Mouse (Mus musculus) cerebellum, adult 11 months (tissue): ENCODE data around the gene Ddt.

Experiments
- DNase-seq: peaks from one replicate; pipeline ENCODE4 v3.0.0; 2022

The Ddt gene

GRCm38 (mm10) chr10:75766856-75767255 is 6.4 kb downstream of the Ddt start:
- DNase-seq = no peak

GRCm38 (mm10) chr10:75764519-75765473 is 8.4 kb downstream of the Ddt start:
- DNase-seq = peak; percentile 61

- DNase-seq = peak; percentile 95
These were observed 9.3 kb downstream of the Ddt start, which contains the start of gene Cabin1 for GRCm38 (mm10) chr10:75763682-75764518. Gene Cabin1, minus strand, starts transcription at chr10:75764341.

GRCm38 (mm10) chr10:75762413-75762812 is 10.8 kb downstream of the Ddt start:
- no peak for DNase-seq

GRCm38 (mm10) chr10:75760311-75760710 is 12.9 kb downstream of the Ddt start:
- no peak for DNase-seq

DNA sequence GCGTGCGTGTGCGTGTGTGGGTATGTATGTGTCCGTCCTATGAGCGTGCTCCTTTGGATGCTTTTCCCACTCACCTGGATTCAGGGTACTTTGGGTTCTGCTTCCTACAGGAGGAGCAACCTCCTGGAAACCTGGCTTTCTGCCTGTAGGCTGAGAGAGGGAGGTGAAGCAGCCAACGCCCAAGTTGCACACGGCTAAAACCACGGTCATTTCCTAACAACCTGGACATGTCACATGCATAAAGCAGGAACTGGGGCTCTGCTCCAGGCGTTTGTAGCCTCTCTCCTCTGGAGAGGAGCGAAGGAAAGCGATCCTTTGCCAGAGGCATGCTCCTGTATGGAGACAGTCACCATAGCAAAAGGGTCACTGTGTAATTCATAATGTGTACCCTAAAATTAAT is 16.5 kb downstream of the Ddt start:
- no peak for DNase-seq

DNA sequence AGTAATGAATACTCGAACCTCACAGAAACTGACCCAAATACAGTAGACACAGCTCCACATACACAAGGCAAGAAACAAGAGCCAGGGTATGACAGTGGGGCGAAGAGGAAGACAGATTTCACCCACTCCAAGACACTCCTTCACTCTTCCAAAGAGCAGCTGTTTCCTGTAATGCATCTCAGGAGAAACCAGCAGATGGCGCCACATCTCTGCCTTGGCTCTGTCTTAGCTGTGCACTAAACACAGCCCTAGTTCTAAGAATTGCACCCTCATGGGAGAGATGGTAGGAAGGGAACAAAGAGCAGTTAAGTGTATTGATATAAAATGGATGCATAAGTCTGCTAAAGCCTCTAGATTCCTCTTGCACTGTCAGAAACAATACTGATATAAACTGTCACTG is 29.2 kb downstream of the Ddt start:
- DNase-seq = peak; percentile 79

GRCm38 (mm10) chr10:75743369-75743768 is 29.8 kb downstream of the Ddt start:
- DNase-seq = peak; percentile 51

- no peak for DNase-seq
These were observed 32.3 kb downstream of the Ddt start for GRCm38 (mm10) chr10:75740866-75741265.

DNA sequence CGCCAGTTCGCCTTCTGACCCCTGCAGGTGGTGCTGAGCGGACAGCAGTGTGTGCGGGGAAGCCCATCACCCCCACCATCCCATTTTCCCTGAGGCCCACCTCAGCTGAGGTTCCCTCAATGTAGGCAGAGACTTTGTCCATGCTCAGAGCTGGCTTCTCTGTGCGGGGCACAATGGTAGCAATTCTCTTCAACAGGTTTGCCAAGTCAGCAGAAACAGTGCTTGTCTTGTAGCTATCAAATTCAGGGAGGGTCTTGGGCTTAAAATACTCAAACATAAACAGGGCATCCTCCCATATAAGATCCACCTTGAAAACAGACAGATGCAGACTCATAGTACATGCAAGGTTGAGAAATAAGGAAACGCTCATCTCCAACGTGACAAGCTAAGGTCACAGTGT is 47.8 kb downstream of the Ddt start:
- DNase-seq = no peak
